Mouse (Mus musculus): ENCODE results near the gene Olfr1247. TPM values are rescaled to one million over a fixed set of nuclear protein-coding genes. Genes with fewer than 3 reads are reported as not detected.
"Not testable (repeated sequence)": the region's sequence is repeated elsewhere in the genome, so short reads cannot be mapped to it uniquely, and the experiment has no call there.

The Olfr1247 gene
- polyA plus RNA-seq (2016; fragmentation: Nextera tagmentation; extraction: Ambion mirVana) = not detected in 2 replicates

DNA sequence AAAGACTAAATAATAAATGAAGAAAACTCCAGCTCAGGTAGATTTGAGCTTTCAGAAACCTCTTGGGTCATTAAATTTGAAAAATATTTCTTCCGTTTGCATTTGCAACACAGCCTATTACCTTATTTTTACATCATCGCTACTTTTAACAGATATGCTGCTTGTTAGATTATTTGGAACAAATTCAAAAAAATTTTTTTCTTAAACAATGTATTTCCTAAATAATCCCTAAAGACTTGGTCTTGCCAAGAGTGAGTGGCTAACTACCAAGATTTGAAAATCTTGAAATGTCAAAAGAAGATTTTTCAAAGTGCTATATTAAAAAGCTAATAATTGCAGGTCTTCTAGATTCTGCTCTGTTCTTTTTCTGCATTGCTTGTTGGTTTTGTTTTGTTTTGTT lies at the start of gene Olfr1247:
TSS of gene Olfr1247 (minus strand) at position 101 of the 400 bp plus-strand sequence.
- Histone ChIP-seq H3K4me1 (no peaks in the 10 kb centered on the region), H3K9me3 (no peaks in the 10 kb centered on the region), H3K4me2 (replicated peaks) (no peak within 1 kb of the TSS), H3K4me3 (no peak within 1 kb of the TSS), H3K27ac (no peak within 1 kb of the TSS), H3K27me3 (replicated peaks) (no peaks in the 10 kb centered on the region), H3K36me3 (no peaks in the 10 kb centered on the region), H3K9ac (no peak within 1 kb of the TSS)
- WGBS = 94% methylated on average over 2 of the region's 2 CpGs
- no peak for ATAC-seq (ENCODE audit: low FRiP score, low read depth)

GRCm38 (mm10) chr2:89661367-89661766 lies 47.4 kb upstream of the Olfr1247 start, which contains the start of gene Olfr1250:
TSS of gene Olfr1250 (minus strand) at chr2:89661467.
- no peaks in the 10 kb centered on the region for H3K9me3 ChIP-seq
- H3K4me1 ChIP-seq = no peaks in the 10 kb centered on the region
- no peak within 1 kb of the TSS for H3K27ac ChIP-seq
- no peak for ATAC-seq (ENCODE audit: low FRiP score, low read depth)
- no peak within 1 kb of the TSS for H3K4me3 ChIP-seq
- H3K4me2 ChIP-seq (replicated peaks) = no peak within 1 kb of the TSS
- no peaks in the 10 kb centered on the region for H3K36me3 ChIP-seq
- H3K9ac ChIP-seq = no peak within 1 kb of the TSS
- H3K27me3 ChIP-seq (replicated peaks) = no peaks in the 10 kb centered on the region

DNA sequence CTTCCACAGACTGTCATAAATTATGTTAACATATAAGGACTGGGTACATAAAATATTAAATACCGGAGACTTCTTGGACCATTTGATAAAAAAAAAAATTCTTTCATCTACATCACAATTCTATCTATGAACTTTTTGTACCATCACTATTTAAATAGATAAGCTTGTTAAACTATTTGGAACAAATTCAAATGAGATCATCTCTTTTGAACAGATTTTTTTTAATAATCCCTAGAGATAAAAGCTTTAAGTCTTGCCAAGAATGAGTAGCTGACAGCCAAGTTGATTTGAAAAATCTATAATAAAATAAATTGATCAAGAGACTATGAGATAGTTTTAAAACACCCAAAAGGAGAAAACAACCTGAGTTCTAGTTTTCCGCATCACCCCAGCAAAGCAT lies 21.0 kb upstream of the Olfr1247 start, which contains the start of gene Olfr1249:
TSS of gene Olfr1249 (minus strand) at position 101 of the 400 bp plus-strand sequence.
- no peak within 1 kb of the TSS for H3K27ac ChIP-seq
- no peak within 1 kb of the TSS for H3K9ac ChIP-seq
- no peaks in the 10 kb centered on the region for H3K4me1 ChIP-seq
- no peak within 1 kb of the TSS for H3K4me3 ChIP-seq
- no peak for ATAC-seq (ENCODE audit: low FRiP score, low read depth)
- 95% methylated on average over 2 of the region's 2 CpGs for WGBS
- no peaks in the 10 kb centered on the region for H3K27me3 ChIP-seq (replicated peaks)
- no peaks in the 10 kb centered on the region for H3K9me3 ChIP-seq
- H3K4me2 ChIP-seq (replicated peaks) = no peak within 1 kb of the TSS
- H3K36me3 ChIP-seq = no peaks in the 10 kb centered on the region

GRCm38 (mm10) chr2:89618145-89618544 lies 4.2 kb upstream of the Olfr1247 start, which contains the start of gene Olfr1248:
TSS of gene Olfr1248 (minus strand) at chr2:89618245.
- ATAC-seq (ENCODE audit: low FRiP score, low read depth) = not testable (repeated sequence)

GRCm38 (mm10) chr2:89593057-89593456 lies 20.9 kb downstream of the Olfr1247 start, which contains the start of gene Olfr1246:
TSS of gene Olfr1246 (minus strand) at chr2:89593157.
- no peaks in the 10 kb centered on the region for H3K9me3 ChIP-seq
- WGBS = 84% methylated on average over 2 of the region's 2 CpGs
- no peaks in the 10 kb centered on the region for H3K4me1 ChIP-seq
- H3K4me3 ChIP-seq = no peak within 1 kb of the TSS
- H3K36me3 ChIP-seq = no peaks in the 10 kb centered on the region
- H3K9ac ChIP-seq = no peak within 1 kb of the TSS
- H3K27me3 ChIP-seq (replicated peaks) = no peaks in the 10 kb centered on the region
- ATAC-seq (ENCODE audit: low FRiP score, low read depth) = no peak
- no peak within 1 kb of the TSS for H3K4me2 ChIP-seq (replicated peaks)
- H3K27ac ChIP-seq = no peak within 1 kb of the TSS

More at GRCm38 (mm10) chr2:89618145-89618544, 4.2 kb upstream of the Olfr1247 start, which contains the start of gene Olfr1248:
- not testable (repeated sequence) for H3K4me1 ChIP-seq; H3K36me3 ChIP-seq; H3K27ac ChIP-seq; H3K9ac ChIP-seq; H3K9me3 ChIP-seq; H3K27me3 ChIP-seq (replicated peaks); H3K4me2 ChIP-seq (replicated peaks); H3K4me3 ChIP-seq
- 92% methylated on average over 1 of the region's 1 CpGs for WGBS

DNA sequence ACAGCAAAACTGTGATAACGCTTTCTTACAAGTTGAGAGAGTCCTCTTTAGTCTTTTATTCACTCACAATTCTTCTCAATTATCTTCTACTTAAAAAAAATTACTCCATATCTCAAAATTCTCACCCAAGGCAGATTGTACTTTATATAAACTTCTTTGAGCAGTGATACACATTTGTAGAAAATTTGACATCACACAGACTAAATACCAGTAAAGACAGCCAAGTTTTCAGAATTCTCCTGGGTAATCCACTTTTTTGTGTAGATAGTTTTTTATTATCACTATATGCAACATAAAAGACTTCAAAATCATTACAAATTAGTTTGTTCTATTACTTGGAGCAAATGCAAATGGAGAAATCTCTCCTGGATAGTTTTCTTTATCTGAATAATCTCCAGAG lies 35.6 kb downstream of the Olfr1247 start, which contains the start of gene Olfr1245:
TSS of gene Olfr1245 (minus strand) at position 101 of the 400 bp plus-strand sequence.
- H3K27ac ChIP-seq = no peak within 1 kb of the TSS
- H3K27me3 ChIP-seq (replicated peaks) = no peaks in the 10 kb centered on the region
- no peaks in the 10 kb centered on the region for H3K4me1 ChIP-seq
- H3K9me3 ChIP-seq = no peaks in the 10 kb centered on the region
- ATAC-seq (ENCODE audit: low FRiP score, low read depth) = no peak
- H3K4me2 ChIP-seq (replicated peaks) = no peak within 1 kb of the TSS
- no peak within 1 kb of the TSS for H3K4me3 ChIP-seq
- H3K9ac ChIP-seq = no peak within 1 kb of the TSS
- no peaks in the 10 kb centered on the region for H3K36me3 ChIP-seq
- WGBS = 94% methylated on average over 1 of the region's 1 CpGs

DNA sequence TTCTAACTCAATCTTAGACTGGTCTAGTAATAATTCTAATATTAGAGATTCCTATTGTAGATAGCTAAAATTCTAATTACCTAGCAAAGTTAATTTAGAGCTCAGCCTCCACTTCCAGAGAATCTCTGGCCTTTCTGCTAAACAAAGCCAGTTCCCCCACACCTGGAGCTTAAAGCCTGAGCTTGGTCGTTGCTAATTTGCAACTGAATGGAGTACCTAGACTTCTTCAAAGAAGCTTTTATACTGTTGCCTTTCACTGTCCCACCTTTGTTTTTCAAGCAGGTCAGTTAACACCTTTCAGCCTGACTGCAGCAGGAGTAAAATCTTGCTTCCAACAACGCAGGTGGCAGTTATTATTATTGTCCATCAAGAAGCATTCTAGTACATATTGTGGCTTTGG lies 51.2 kb downstream of the Olfr1247 start:
- H3K36me3 ChIP-seq; H3K27me3 ChIP-seq (replicated peaks); H3K9me3 ChIP-seq; H3K9ac ChIP-seq; H3K4me2 ChIP-seq (replicated peaks); ATAC-seq (ENCODE audit: low FRiP score, low read depth); H3K27ac ChIP-seq; H3K4me3 ChIP-seq; H3K4me1 ChIP-seq: not testable (repeated sequence)
- WGBS = 54% methylated on average over 2 of the region's 2 CpGs

Other genes starting within 250 kb of the Olfr1247 start
- gene Olfr1234, start 249.3 kb downstream of the Olfr1247 start, polyA plus RNA-seq (2016; fragmentation: Nextera tagmentation; extraction: Ambion mirVana) = not detected in 2 replicates
- gene Olfr1238, start 204.5 kb downstream of the Olfr1247 start, polyA plus RNA-seq (2016; fragmentation: Nextera tagmentation; extraction: Ambion mirVana) = not detected in 2 replicates
- gene Olfr1239, start 193.7 kb downstream of the Olfr1247 start, polyA plus RNA-seq (2016; fragmentation: Nextera tagmentation; extraction: Ambion mirVana) = not detected in 2 replicates
- gene Olfr1240, start 171.1 kb downstream of the Olfr1247 start, polyA plus RNA-seq (2016; fragmentation: Nextera tagmentation; extraction: Ambion mirVana) = not detected in 2 replicates
- not detected in 2 replicates for gene Olfr1241, start 127.0 kb downstream of the Olfr1247 start, polyA plus RNA-seq (2016; fragmentation: Nextera tagmentation; extraction: Ambion mirVana)
- gene Olfr1242, start 115.8 kb downstream of the Olfr1247 start, polyA plus RNA-seq (2016; fragmentation: Nextera tagmentation; extraction: Ambion mirVana) = not detected in 2 replicates
- not detected in 2 replicates for gene Olfr1243, start 82.6 kb downstream of the Olfr1247 start, polyA plus RNA-seq (2016; fragmentation: Nextera tagmentation; extraction: Ambion mirVana)
- gene Olfr1245, start 35.7 kb downstream of the Olfr1247 start, polyA plus RNA-seq (2016; fragmentation: Nextera tagmentation; extraction: Ambion mirVana) = not detected in 2 replicates
- not detected in 2 replicates for gene Olfr1246, start 21.0 kb downstream of the Olfr1247 start, polyA plus RNA-seq (2016; fragmentation: Nextera tagmentation; extraction: Ambion mirVana)
- gene Olfr1248, start 4.1 kb upstream of the Olfr1247 start, polyA plus RNA-seq (2016; fragmentation: Nextera tagmentation; extraction: Ambion mirVana) = not detected in 2 replicates
- not detected in 2 replicates for gene Olfr1249, start 20.9 kb upstream of the Olfr1247 start, polyA plus RNA-seq (2016; fragmentation: Nextera tagmentation; extraction: Ambion mirVana)
- gene Olfr1250, start 47.3 kb upstream of the Olfr1247 start, polyA plus RNA-seq (2016; fragmentation: Nextera tagmentation; extraction: Ambion mirVana) = not detected in 2 replicates
- not detected in 2 replicates for gene Olfr1251, start 57.8 kb upstream of the Olfr1247 start, polyA plus RNA-seq (2016; fragmentation: Nextera tagmentation; extraction: Ambion mirVana)
- gene Olfr1252, start 110.9 kb upstream of the Olfr1247 start, polyA plus RNA-seq (2016; fragmentation: Nextera tagmentation; extraction: Ambion mirVana) = not detected in 2 replicates
- gene Olfr1253, start 143.0 kb upstream of the Olfr1247 start, polyA plus RNA-seq (2016; fragmentation: Nextera tagmentation; extraction: Ambion mirVana) = not detected in 2 replicates
- gene Olfr1254, start 179.5 kb upstream of the Olfr1247 start, polyA plus RNA-seq (2016; fragmentation: Nextera tagmentation; extraction: Ambion mirVana) = not detected in 2 replicates
- gene Olfr1255, start 197.9 kb upstream of the Olfr1247 start, polyA plus RNA-seq (2016; fragmentation: Nextera tagmentation; extraction: Ambion mirVana) = not detected in 2 replicates
- not detected in 2 replicates for gene Olfr1256, start 227.4 kb upstream of the Olfr1247 start, polyA plus RNA-seq (2016; fragmentation: Nextera tagmentation; extraction: Ambion mirVana)
- not detected in 2 replicates for gene Olfr48, start 234.1 kb upstream of the Olfr1247 start, polyA plus RNA-seq (2016; fragmentation: Nextera tagmentation; extraction: Ambion mirVana)

All from neural tube, embryonic 12.5 days (tissue).